Mouse (Mus musculus) cortical plate, adult 2 months (tissue): ENCODE results near the gene Olfr9.

ENCODE experiments used
- CTCF ChIP-seq: fragments of 200-500 bp; IDR thresholded peaks from 2 replicates; pipeline ENCODE4 v1.5.1; 2011; ENCODE audit warnings: mild to moderate bottlenecking, control low read depth, low read length; ENCODE audit not compliant: insufficient read depth; ENCODE audit errors: extremely low read depth
- POLR2A ChIP-seq: fragments of 200-500 bp; IDR thresholded peaks from 2 replicates; pipeline ENCODE4 v1.6.1; 2011; ENCODE audit warnings: mild to moderate bottlenecking, low read length, control low read depth; ENCODE audit not compliant: insufficient read depth; ENCODE audit errors: extremely low read depth

DNA sequence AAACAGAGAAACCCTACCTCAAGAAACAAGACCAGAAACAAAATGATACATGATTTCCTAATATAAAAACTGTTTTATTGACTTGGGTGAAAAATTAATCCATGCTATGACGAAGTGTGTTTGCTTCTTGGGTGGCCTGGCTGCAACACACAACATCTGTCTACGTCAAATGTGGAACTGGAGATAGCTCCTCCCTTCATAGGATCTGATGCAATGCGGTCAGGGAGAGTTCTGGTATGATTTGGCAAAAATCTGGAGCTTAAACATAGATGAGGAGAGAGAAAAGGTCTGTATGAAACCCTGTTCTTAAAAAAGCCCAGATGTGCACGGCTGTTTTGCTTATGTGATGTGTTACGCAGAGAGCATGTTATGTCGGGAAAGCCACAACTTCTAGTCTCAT, 23.4 kb upstream of the Olfr9 start:
- no peak for TF ChIP-seq CTCF
- TF ChIP-seq POLR2A: no peak
